Mouse (Mus musculus) lung, embryonic 16.5 days (tissue): ENCODE data around the gene Rec114. TPM values are rescaled to one million over a fixed set of nuclear protein-coding genes. Genes with fewer than 3 reads are reported as not detected.
A peak's percentile ranks its signal among the peaks of the same experiment; 100 is the strongest.

Experiments used
- ATAC-seq: fragments of 200-750 bp; cut with Nextera tagmentation; 2 replicates; pipeline ENCODE4 v1.8.0; 2017; ENCODE audit warnings: low read depth, mild to moderate bottlenecking, moderate library complexity
- H3K27ac ChIP-seq: fragments of 300-500 bp; sonication (generic); 2 replicates; pipeline ENCODE4 v1.5.1; 2014; ENCODE audit warnings: mild to moderate bottlenecking, control low read depth, low read length
- H3K27me3 ChIP-seq: fragments of 300-500 bp; sonication (generic); 2 replicates; pipeline ENCODE4 v1.6.1; 2014; ENCODE audit warnings: low read depth, low read length, mixed read lengths; ENCODE audit not compliant: control insufficient read depth, insufficient read depth
- H3K36me3 ChIP-seq: fragments of 300-500 bp; sonication (generic); 2 replicates; pipeline ENCODE4 v1.6.1; 2014; ENCODE audit warnings: low read length; ENCODE audit not compliant: control insufficient read depth, insufficient read depth
- H3K4me1 ChIP-seq: fragments of 300-500 bp; sonication (generic); replicated peaks from 2 replicates; pipeline ENCODE4 v1.6.1; 2014; ENCODE audit warnings: low read length, mixed read lengths; ENCODE audit not compliant: control insufficient read depth, insufficient read depth
- H3K4me2 ChIP-seq: fragments of 300-500 bp; sonication (generic); 2 replicates; pipeline ENCODE4 v1.6.1; 2014; ENCODE audit warnings: low read depth, low read length, control low read depth
- H3K4me3 ChIP-seq: fragments of 300-500 bp; sonication (generic); 2 replicates; pipeline ENCODE4 v1.5.1; 2014; ENCODE audit warnings: mild to moderate bottlenecking, low read length, control low read depth
- H3K9ac ChIP-seq: fragments of 300-500 bp; sonication (generic); 2 replicates; pipeline ENCODE4 v1.6.1; 2014; ENCODE audit warnings: low read length, control low read depth
- H3K9me3 ChIP-seq: fragments of 300-500 bp; sonication (generic); 2 replicates; pipeline ENCODE4 v1.6.1; 2016; ENCODE audit warnings: low read length; ENCODE audit not compliant: control insufficient read depth
- WGBS: fragments of 180-500 bp; shearing (Covaris S2); extraction: QIAGEN DNeasy Blood & Tissue Kit; methylation state at CpG from one replicate; pipeline ENCODE4 v1.1.7; 2014; 5-methylcytosine and 5-hydroxymethylcytosine counted together
- polyA plus RNA-seq: library from polyadenylated mRNA; unstranded; fragments of >200 nt; fragmentation: Nextera tagmentation; extraction: Ambion mirVana; gene quantifications from 2 replicates; pipeline ENCODE4 v1.2.1, GENCODE M21; 2015

Rec114 gene
- polyA plus RNA-seq, 1 experiment from 2014 or later, result 2.5 TPM

GRCm38 (mm10) chr9:58651993-58652392, 91.8 kb downstream of the Rec114 start:
- H3K4me2 ChIP-seq, result no peak overlapping the region
- ATAC-seq, result no peak; the same call in 1 of the 2 replicates
- H3K4me1 ChIP-seq, result no peaks in the 10 kb centered on the region; the same call in 1 of the 2 replicates
- 56% methylated on average over 4 of the region's 4 CpGs for WGBS
- H3K9me3 ChIP-seq, result no peaks in the 10 kb centered on the region
- no peaks in the 10 kb centered on the region for H3K27me3 ChIP-seq
- no peak overlapping the region for H3K4me3 ChIP-seq
- no peak overlapping the region for H3K9ac ChIP-seq
- H3K27ac ChIP-seq, result no peak overlapping the region
- peaks cover 7% of the 10 kb centered on the region for H3K36me3 ChIP-seq

GRCm38 (mm10) chr9:58649265-58649626, 94.5 kb downstream of the Rec114 start:
- H3K9ac ChIP-seq, result no peak overlapping the region
- peaks cover 11% of the 10 kb centered on the region for H3K36me3 ChIP-seq
- H3K27me3 ChIP-seq, result no peaks in the 10 kb centered on the region
- 70% methylated on average over 4 of the region's 4 CpGs for WGBS
- no peak overlapping the region for H3K27ac ChIP-seq
- no peak overlapping the region for H3K4me2 ChIP-seq
- H3K9me3 ChIP-seq, result no peaks in the 10 kb centered on the region
- H3K4me1 ChIP-seq, result no peaks in the 10 kb centered on the region; the same call in 1 of the 2 replicates
- no peak for ATAC-seq
- no peak overlapping the region for H3K4me3 ChIP-seq

GRCm38 (mm10) chr9:58648406-58649264, 95.1 kb downstream of the Rec114 start:
- Histone ChIP-seq H3K27me3 (no peaks in the 10 kb centered on the region), H3K9ac (no peak overlapping the region), H3K4me1 (no peaks in the 10 kb centered on the region; the same call in 1 of the 2 replicates), H3K36me3 (peaks cover 13% of the 10 kb centered on the region), H3K27ac (no peak overlapping the region), H3K9me3 (no peaks in the 10 kb centered on the region), H3K4me3 (no peak overlapping the region), H3K4me2 (no peak overlapping the region)
- 81% methylated on average over 6 of the region's 6 CpGs for WGBS
- no peak for ATAC-seq

GRCm38 (mm10) chr9:58630441-58630840, 113.3 kb downstream of the Rec114 start:
- ATAC-seq, result no peak
- no peaks in the 10 kb centered on the region for H3K4me1 ChIP-seq
- no peaks in the 10 kb centered on the region for H3K27me3 ChIP-seq
- H3K9me3 ChIP-seq, result no peaks in the 10 kb centered on the region
- H3K9ac ChIP-seq, result no peak overlapping the region
- peaks cover 7% of the 10 kb centered on the region for H3K36me3 ChIP-seq
- no peak overlapping the region for H3K27ac ChIP-seq
- WGBS, result 73% methylated on average over 2 of the region's 2 CpGs
- no peak overlapping the region for H3K4me3 ChIP-seq
- H3K4me2 ChIP-seq, result no peak overlapping the region

- no peak for ATAC-seq
- 67% methylated on average over 2 of the region's 2 CpGs for WGBS
- H3K36me3 ChIP-seq, result peaks cover 10% of the 10 kb centered on the region
These were observed 116.6 kb downstream of the Rec114 start for GRCm38 (mm10) chr9:58627197-58627596.

GRCm38 (mm10) chr9:58623009-58623408, 120.8 kb downstream of the Rec114 start:
- Histone ChIP-seq H3K9ac (no peak overlapping the region), H3K27ac (peak overlapping the region; percentile 58), H3K9me3 (no peaks in the 10 kb centered on the region), H3K4me2 (0 out of 2 replicates have a peak overlapping the region, but pooled peaks have one; percentile 8), H3K27me3 (no peaks in the 10 kb centered on the region), H3K36me3 (peaks cover 7% of the 10 kb centered on the region; the same call in 1 of the 2 replicates), H3K4me3 (no peak overlapping the region), H3K4me1 (peaks cover 15% of the 10 kb centered on the region)
- peak; percentile 54; the same call in 1 of the 2 replicates for ATAC-seq
- 54% methylated on average over 1 of the region's 1 CpGs for WGBS

More at GRCm38 (mm10) chr9:58627197-58627596, 116.6 kb downstream of the Rec114 start:
- H3K9me3 ChIP-seq, result no peaks in the 10 kb centered on the region
- H3K4me2 ChIP-seq, result no peak overlapping the region
- H3K9ac ChIP-seq, result no peak overlapping the region
- H3K27me3 ChIP-seq, result no peaks in the 10 kb centered on the region
- H3K27ac ChIP-seq, result no peak overlapping the region
- peaks cover 7% of the 10 kb centered on the region; the same call in 1 of the 2 replicates for H3K4me1 ChIP-seq
- no peak overlapping the region for H3K4me3 ChIP-seq

GRCm38 (mm10) chr9:58615064-58615938, 128.5 kb downstream of the Rec114 start:
- H3K27me3 ChIP-seq, result no peaks in the 10 kb centered on the region
- no peak for ATAC-seq
- H3K36me3 ChIP-seq, result no peaks in the 10 kb centered on the region
- H3K27ac ChIP-seq, result no peak overlapping the region
- peaks cover 12% of the 10 kb centered on the region for H3K4me1 ChIP-seq
- no peak overlapping the region for H3K9ac ChIP-seq
- H3K4me3 ChIP-seq, result no peak overlapping the region
- no peak overlapping the region for H3K4me2 ChIP-seq
- H3K9me3 ChIP-seq, result no peaks in the 10 kb centered on the region
- 67% methylated on average over 3 of the region's 3 CpGs for WGBS

GRCm38 (mm10) chr9:58613790-58614189, 130.0 kb downstream of the Rec114 start:
- WGBS, result 81% methylated on average over 1 of the region's 1 CpGs
- ATAC-seq, result no peak
- Histone ChIP-seq H3K9me3 (no peaks in the 10 kb centered on the region), H3K4me1 (peaks cover 6% of the 10 kb centered on the region), H3K27me3 (no peaks in the 10 kb centered on the region), H3K27ac (no peak overlapping the region), H3K4me2 (no peak overlapping the region), H3K36me3 (no peaks in the 10 kb centered on the region), H3K4me3 (no peak overlapping the region), H3K9ac (no peak overlapping the region)
